Mouse (Mus musculus) ES-E14 (cell line): ENCODE data around the gene Zdhhc22. TPM values are rescaled to one million over a fixed set of nuclear protein-coding genes. Genes with fewer than 3 reads are reported as not detected.

ENCODE experiments used
- DNase-seq: peaks from one replicate; pipeline ENCODE4 v3.0.0-alpha.2; 2013; ENCODE audit warnings: low read depth, low spot score
- H3K27ac ChIP-seq: 2 replicates; pipeline ENCODE4 v1.5.1; 2012; ENCODE audit warnings: low read depth, mild to moderate bottlenecking, low read length, moderate library complexity, mixed read lengths; ENCODE audit not compliant: poor library complexity, insufficient read depth, severe bottlenecking
- H3K36me3 ChIP-seq: 2 replicates; pipeline ENCODE4 v1.6.1; 2012; ENCODE audit warnings: mild to moderate bottlenecking, low read length, moderate library complexity, mixed read lengths; ENCODE audit not compliant: control insufficient read depth, poor library complexity, insufficient read depth, severe bottlenecking
- H3K4me1 ChIP-seq, 2 experiments: fragments of 150-350 bp in 1 of 2; sonication (generic) in 1 of 2; 2 replicates each; pipeline ENCODE4 v1.6.1; 2012; ENCODE audit warnings: low read length in 2 of 2, mild to moderate bottlenecking in 1 of 2, mixed read lengths in 1 of 2; ENCODE audit not compliant: control insufficient read depth in 2 of 2, insufficient read depth in 2 of 2, poor library complexity in 1 of 2
- H3K4me3 ChIP-seq, 2 experiments: fragments of 150-350 bp in 1 of 2; sonication (generic) in 1 of 2; 2 replicates each; pipeline ENCODE4 v1.5.1; 2012; ENCODE audit warnings: low read length in 2 of 2, low read depth in 1 of 2, mild to moderate bottlenecking in 1 of 2, mixed read lengths in 1 of 2; ENCODE audit not compliant: insufficient read depth in 1 of 2, poor library complexity in 1 of 2, severe bottlenecking in 1 of 2
- H3K9ac ChIP-seq: 2 replicates; pipeline ENCODE4 v1.6.1; 2012; ENCODE audit warnings: low read depth, mild to moderate bottlenecking, low read length, mixed read lengths; ENCODE audit not compliant: poor library complexity, insufficient read depth, severe bottlenecking
- H3K9me3 ChIP-seq: fragments of 150-350 bp; sonication (generic); 2 replicates; pipeline ENCODE4 v1.6.1; 2012; ENCODE audit warnings: low read depth, mild to moderate bottlenecking, low read length; ENCODE audit not compliant: control insufficient read depth, insufficient read depth
- CHD2 ChIP-seq: IDR thresholded peaks from 2 replicates; pipeline ENCODE4 v1.6.1; 2014; ENCODE audit warnings: mild to moderate bottlenecking, low read depth, low read length, inconsistent platforms
- HCFC1 ChIP-seq: IDR thresholded peaks from 2 replicates; pipeline ENCODE4 v1.6.1; 2012; ENCODE audit warnings: low read length, inconsistent platforms, borderline replicate concordance; ENCODE audit not compliant: insufficient read depth
- MAFK ChIP-seq: IDR thresholded peaks from 2 replicates; pipeline ENCODE4 v1.6.1; 2014; ENCODE audit warnings: mild to moderate bottlenecking, low read depth, low read length, inconsistent platforms; ENCODE audit not compliant: insufficient read depth
- ZC3H11A ChIP-seq: IDR thresholded peaks from 2 replicates; pipeline ENCODE4 v1.6.1; 2012; ENCODE audit warnings: low read depth, mild to moderate bottlenecking, inconsistent platforms, low read length, borderline replicate concordance
- ZNF384 ChIP-seq: IDR thresholded peaks from 2 replicates; pipeline ENCODE4 v1.6.1; 2012; ENCODE audit warnings: low read depth, low read length, inconsistent platforms
- in situ Hi-C, 2 experiments: fragments of 600-800 bp; cut with MboI; formaldehyde crosslinking; loops; one replicate each; pipeline ENCODE4 v1.15.1; 2025; ENCODE audit warnings: low sequenced_read_pairs in 2 of 2, inconsistent platforms in 1 of 2; ENCODE audit not compliant: unreplicated experiment in 2 of 2
- total RNA-seq: library from RNA; depleted of rRNA; stranded (reverse); fragments of 300-350 nt; gene quantifications from 2 replicates; pipeline ENCODE4 v1.2.3, GENCODE M21; 2012

Zdhhc22 gene
- total RNA-seq, 1 experiment = not detected

DNA sequence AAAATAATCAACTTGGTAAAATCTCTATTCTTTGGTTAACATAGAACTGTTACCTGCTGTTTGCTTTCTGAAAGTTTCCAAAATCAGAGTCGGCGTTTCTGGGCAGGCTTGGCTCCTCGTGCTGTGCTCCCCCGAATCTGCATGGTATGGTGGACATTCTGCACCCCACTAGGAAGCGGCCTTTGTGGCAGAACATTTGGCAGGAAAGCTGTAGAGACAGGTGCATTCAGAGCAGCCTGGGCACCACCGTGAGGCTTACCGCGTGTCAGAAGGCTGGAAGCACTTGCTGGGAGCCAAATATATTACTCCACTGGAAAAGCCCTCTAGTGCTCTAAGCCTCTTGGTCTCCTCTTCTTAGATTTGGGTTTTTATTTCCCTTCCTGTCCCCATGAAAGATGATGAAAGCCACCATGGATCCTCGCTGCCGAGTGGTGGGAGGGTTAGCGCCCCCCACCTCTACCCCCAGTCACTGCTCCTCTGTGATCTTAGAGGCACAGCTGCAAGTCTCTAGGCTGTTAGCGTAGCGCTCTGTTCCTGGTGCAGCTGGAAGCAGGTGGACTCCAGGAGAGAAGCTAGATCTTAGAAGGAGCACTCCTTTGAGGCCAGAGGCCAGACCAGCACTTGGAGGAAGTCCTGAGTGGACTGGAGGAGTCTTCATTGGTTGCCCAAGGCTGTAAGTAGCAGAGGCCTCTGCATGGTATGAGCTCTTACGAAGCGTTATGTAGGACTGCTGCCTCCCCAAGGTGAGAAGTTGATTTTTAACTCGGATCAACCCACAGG, 25.8 kb downstream of the Zdhhc22 start:
- Histone ChIP-seq H3K4me1 (no peaks in the 10 kb centered on the region), H3K36me3 (peaks cover 34% of the 10 kb centered on the region), H3K9ac (no peak overlapping the region), H3K27ac (no peak overlapping the region), H3K9me3 (no peaks in the 10 kb centered on the region), H3K4me3 (no peak overlapping the region)
- in situ Hi-C loops = no loop called here
- no peak for DNase-seq
- TF ChIP-seq CHD2 (no peak), MAFK (no peak), ZNF384 (no peak), HCFC1 (no peak), ZC3H11A (no peak)

DNA sequence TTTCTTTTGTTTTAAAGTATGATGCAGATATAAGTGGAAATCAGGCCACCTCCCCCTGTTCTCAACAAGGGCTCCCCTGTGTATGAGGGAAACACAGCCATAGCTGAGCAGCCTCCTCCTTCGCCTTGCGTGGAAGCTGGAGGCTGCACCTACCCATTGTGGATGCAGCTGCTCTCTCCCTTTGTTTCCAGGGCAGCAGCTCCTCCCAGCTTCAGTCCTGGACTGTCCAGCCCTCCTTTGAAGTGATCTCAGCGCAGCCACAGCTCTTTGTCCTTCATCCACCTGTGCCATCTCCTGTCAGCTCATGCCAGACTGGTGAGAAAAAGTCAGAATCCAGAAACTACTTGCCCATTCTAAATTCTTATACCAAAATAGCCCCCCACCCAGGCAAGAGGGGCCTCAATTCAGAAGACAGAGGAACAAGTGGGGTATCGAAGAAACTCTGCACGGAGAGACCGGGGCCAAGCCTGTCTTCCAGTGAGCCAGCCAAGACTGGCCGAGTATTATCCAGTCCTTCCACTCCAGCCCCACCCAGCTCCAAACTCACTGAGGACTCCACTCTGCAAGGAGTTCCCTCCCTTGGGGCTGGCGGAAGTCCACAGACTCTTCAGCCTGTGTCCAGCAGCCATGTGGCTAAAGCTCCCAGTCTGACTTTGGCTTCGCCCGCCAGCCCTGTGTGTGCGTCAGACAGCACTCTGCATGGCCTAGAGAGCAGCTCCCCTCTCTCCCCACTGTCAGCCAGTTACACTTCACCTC, 28.5 kb downstream of the Zdhhc22 start:
- in situ Hi-C loops = no loop called here
- H3K4me1 ChIP-seq = no peaks in the 10 kb centered on the region
- no peak for DNase-seq
- H3K9me3 ChIP-seq = 0 out of 2 replicates have a peak, but pooled peaks cover 2% of the 10 kb centered on the region
- H3K9ac ChIP-seq = no peak overlapping the region
- no peak for TF ChIP-seq MAFK
- TF ChIP-seq HCFC1 = no peak
- no peak for TF ChIP-seq ZNF384
- TF ChIP-seq CHD2 = no peak
- TF ChIP-seq ZC3H11A = no peak
- no peak overlapping the region for H3K27ac ChIP-seq
- no peak overlapping the region for H3K4me3 ChIP-seq
- H3K36me3 ChIP-seq = peaks cover 38% of the 10 kb centered on the region

DNA sequence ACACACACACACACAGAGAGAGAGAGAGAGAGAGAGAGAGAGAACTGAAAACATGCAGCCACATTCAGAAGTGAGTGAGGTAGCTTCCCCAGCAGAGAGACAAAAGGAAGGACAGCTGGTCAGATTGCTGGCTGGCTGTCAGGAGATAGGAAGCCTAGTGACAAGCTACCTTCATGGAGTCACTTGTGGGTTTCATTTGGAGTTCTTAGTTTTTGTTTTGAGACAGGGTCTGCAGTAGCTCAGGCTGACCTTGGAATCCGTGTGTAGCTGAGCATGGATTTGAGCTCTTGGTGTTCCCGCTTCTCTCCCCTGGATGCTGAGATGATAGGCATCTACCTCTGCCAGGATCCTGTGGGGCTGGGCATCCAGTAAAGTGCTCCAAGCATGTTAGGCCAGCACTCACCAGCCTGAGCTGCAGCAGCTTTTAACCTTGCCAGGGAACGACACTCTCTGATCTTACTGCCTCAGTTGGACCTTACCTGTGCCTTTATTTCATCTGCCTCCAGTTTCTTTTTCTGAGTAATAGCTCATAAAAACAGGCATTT, 29.4 kb downstream of the Zdhhc22 start:
- in situ Hi-C loops = no loop called here
- Histone ChIP-seq H3K9ac (no peak overlapping the region), H3K4me3 (no peak overlapping the region), H3K27ac (no peak overlapping the region), H3K4me1 (no peaks in the 10 kb centered on the region), H3K9me3 (0 out of 2 replicates have a peak, but pooled peaks cover 2% of the 10 kb centered on the region), H3K36me3 (peaks cover 41% of the 10 kb centered on the region)
- no peak for TF ChIP-seq CHD2
- no peak for DNase-seq

DNA sequence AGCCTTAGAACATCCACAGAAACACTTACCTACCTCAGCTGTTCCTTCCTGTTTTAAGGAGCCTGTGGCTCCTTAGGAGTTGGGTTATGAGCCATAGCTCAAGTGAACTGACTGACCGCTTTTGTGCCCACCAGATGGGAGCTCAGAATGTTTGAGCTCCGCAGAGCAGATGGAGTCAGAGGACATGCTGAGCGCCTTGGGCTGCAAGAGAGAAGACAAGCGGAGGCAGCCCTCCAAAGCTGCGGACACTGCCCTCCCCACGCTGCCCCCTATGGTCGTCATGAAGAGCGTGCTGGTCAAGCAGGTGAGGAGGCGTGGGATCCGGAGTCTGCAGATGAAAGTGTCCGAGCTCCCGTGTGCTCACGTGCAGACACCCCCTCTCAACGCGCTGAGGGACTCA, 30.1 kb downstream of the Zdhhc22 start:
- TF ChIP-seq ZC3H11A = no peak
- no peak for TF ChIP-seq CHD2
- DNase-seq = no peak
- Histone ChIP-seq H3K9ac (no peak overlapping the region), H3K9me3 (0 out of 2 replicates have a peak, but pooled peaks cover 2% of the 10 kb centered on the region), H3K4me1 (no peaks in the 10 kb centered on the region), H3K27ac (no peak overlapping the region), H3K36me3 (peaks cover 47% of the 10 kb centered on the region), H3K4me3 (no peak overlapping the region)
- in situ Hi-C loops = no loop called here
